Mouse (Mus musculus) liver, adult 2 months (tissue): ENCODE measurements at regions not wholly inside any gene's neighbourhood (a gene's known extent, or its start where the extent isn't known, plus 50 kb on each side); places are given as distances from the start of the nearest gene placed in this dataset.

Experiments used
- CTCF ChIP-seq: fragments of 200-500 bp; IDR thresholded peaks from 2 replicates; pipeline ENCODE4 v1.5.1; 2011; ENCODE audit warnings: low read depth, low read length, control low read depth
- POLR2A ChIP-seq: fragments of 200-500 bp; IDR thresholded peaks from 2 replicates; pipeline ENCODE4 v1.6.1; 2011; ENCODE audit warnings: low read length, control low read depth; ENCODE audit not compliant: insufficient read depth; ENCODE audit errors: extremely low read depth

GRCm38 (mm10) chr14:80329651-80330050, 345.8 kb downstream of the Olfm4 start:
- TF ChIP-seq CTCF (no peak), POLR2A (no peak)
